Mouse (Mus musculus) activated CD4-positive, CD25-positive, alpha-beta regulatory T cell, adult 4 months (primary cell): Measurements from ENCODE around the gene Aktip. TPM values are rescaled to one million over a fixed set of nuclear protein-coding genes. Genes with fewer than 3 reads are reported as not detected.

Source experiments
- ATAC-seq: one replicate; pipeline ENCODE4 v1.8.0; 2017
- polyA plus RNA-seq, 2 experiments: library from polyadenylated mRNA; unstranded; fragments of 100-300 nt; shearing (Covaris generic); gene quantifications; one replicate each; pipeline ENCODE4 v1.2.1; 2017

Aktip gene
- polyA plus RNA-seq, 2 experiments from 2014 or later, result 14.5 to 28.0 TPM

GRCm38 (mm10) chr8:91118131-91118530 lies 81.6 kb downstream of the Aktip start:
- ATAC-seq, result no peak

- no peak for ATAC-seq
These were observed 82.2 kb downstream of the Aktip start for GRCm38 (mm10) chr8:91117537-91117936.

GRCm38 (mm10) chr8:91114910-91115309 lies 84.9 kb downstream of the Aktip start:
- no peak for ATAC-seq

GRCm38 (mm10) chr8:91114428-91114827 lies 85.3 kb downstream of the Aktip start:
- no peak for ATAC-seq

GRCm38 (mm10) chr8:91111868-91112477 lies 87.8 kb downstream of the Aktip start:
- ATAC-seq, result peak; percentile 73

- ATAC-seq, result no peak
These were observed 93.5 kb downstream of the Aktip start for GRCm38 (mm10) chr8:91106271-91106670.

GRCm38 (mm10) chr8:91098106-91098505 lies 101.7 kb downstream of the Aktip start:
- no peak for ATAC-seq

- no peak for ATAC-seq
These were observed 105.6 kb downstream of the Aktip start for GRCm38 (mm10) chr8:91094135-91094534.

- no peak for ATAC-seq
These were observed 110.2 kb downstream of the Aktip start for GRCm38 (mm10) chr8:91089601-91090000.

GRCm38 (mm10) chr8:91088452-91088851 lies 111.3 kb downstream of the Aktip start:
- no peak for ATAC-seq

- ATAC-seq, result peak; percentile 34
These were observed 117.3 kb downstream of the Aktip start for GRCm38 (mm10) chr8:91082428-91082827.

- peak; percentile 56 for ATAC-seq
These were observed 117.9 kb downstream of the Aktip start for GRCm38 (mm10) chr8:91081911-91082310.

- no peak for ATAC-seq
These were observed 120.1 kb downstream of the Aktip start for GRCm38 (mm10) chr8:91079678-91080077.

GRCm38 (mm10) chr8:91077077-91077867 lies 122.5 kb downstream of the Aktip start:
- peak; percentile 70 for ATAC-seq

GRCm38 (mm10) chr8:91070275-91070859 lies 129.4 kb downstream of the Aktip start:
- peak; percentile 83 for ATAC-seq

- ATAC-seq, result peak; percentile 67
These were observed 129.9 kb downstream of the Aktip start, which contains the start of gene Rbl2 for GRCm38 (mm10) chr8:91069834-91070233. Rbl2 (plus strand) TSS chr8:91070057.

- ATAC-seq, result no peak
These were observed 130.4 kb downstream of the Aktip start for GRCm38 (mm10) chr8:91069407-91069806.

GRCm38 (mm10) chr8:91065179-91065578 lies 134.6 kb downstream of the Aktip start:
- ATAC-seq, result no peak

Other genes with a start within 250 kb of the Aktip start
- gene Rbl2, start 129.9 kb downstream of the Aktip start, polyA plus RNA-seq, result 100 to 1,000 TPM; 103 to 143 TPM
- 1 to 10 TPM in 1 of 2 experiments, under 1 TPM in 1; 0.42 to 1.9 TPM for gene Rpgrip1l, start 113.3 kb upstream of the Aktip start, polyA plus RNA-seq
- 10 to 100 TPM; 58.0 to 63.8 TPM for gene Fto, start 113.5 kb upstream of the Aktip start, polyA plus RNA-seq